Mouse (Mus musculus) midbrain, embryonic 10.5 days (tissue): ENCODE data around the gene Cdkn1a. TPM values are rescaled to one million over a fixed set of nuclear protein-coding genes. Genes with fewer than 3 reads are reported as not detected.

Source experiments
- DNase-seq: peaks from one replicate; pipeline ENCODE4 v3.0.0-alpha.2; 2017; ENCODE audit warnings: low spot score
- H3K27ac ChIP-seq: fragments of 300-500 bp; sonication (generic); replicated peaks from 2 replicates; pipeline ENCODE4 v1.5.1; 2016; ENCODE audit warnings: mild to moderate bottlenecking
- H3K27me3 ChIP-seq: fragments of 300-500 bp; sonication (generic); 2 replicates; pipeline ENCODE4 v1.6.1; 2016; ENCODE audit warnings: low read depth, mild to moderate bottlenecking; ENCODE audit not compliant: poor library complexity, severe bottlenecking
- H3K36me3 ChIP-seq: fragments of 300-500 bp; sonication (generic); 2 replicates; pipeline ENCODE4 v1.6.1; 2016; ENCODE audit warnings: mild to moderate bottlenecking, moderate library complexity
- H3K4me1 ChIP-seq: fragments of 300-500 bp; sonication (generic); 2 replicates; pipeline ENCODE4 v1.6.1; 2016
- H3K4me3 ChIP-seq: fragments of 300-500 bp; sonication (generic); 2 replicates; pipeline ENCODE4 v1.5.1; 2016; ENCODE audit warnings: mild to moderate bottlenecking, moderate library complexity
- H3K9me3 ChIP-seq: fragments of 300-500 bp; sonication (generic); replicated peaks from 2 replicates; pipeline ENCODE4 v1.6.1; 2016; ENCODE audit warnings: mild to moderate bottlenecking
- WGBS: fragments of 180-500 bp; shearing (Covaris S2); methylation state at CpG from one replicate; pipeline ENCODE4 v1.1.7; 2016; 5-methylcytosine and 5-hydroxymethylcytosine counted together
- polyA plus RNA-seq: library from polyadenylated mRNA; unstranded; fragments of >200 nt; fragmentation: Nextera tagmentation; extraction: Ambion mirVana; gene quantifications from 2 replicates; pipeline ENCODE4 v1.2.1, GENCODE M21; 2016

Cdkn1a gene
- polyA plus RNA-seq, 1 experiment from 2014 or later, result 19.1 TPM

DNA sequence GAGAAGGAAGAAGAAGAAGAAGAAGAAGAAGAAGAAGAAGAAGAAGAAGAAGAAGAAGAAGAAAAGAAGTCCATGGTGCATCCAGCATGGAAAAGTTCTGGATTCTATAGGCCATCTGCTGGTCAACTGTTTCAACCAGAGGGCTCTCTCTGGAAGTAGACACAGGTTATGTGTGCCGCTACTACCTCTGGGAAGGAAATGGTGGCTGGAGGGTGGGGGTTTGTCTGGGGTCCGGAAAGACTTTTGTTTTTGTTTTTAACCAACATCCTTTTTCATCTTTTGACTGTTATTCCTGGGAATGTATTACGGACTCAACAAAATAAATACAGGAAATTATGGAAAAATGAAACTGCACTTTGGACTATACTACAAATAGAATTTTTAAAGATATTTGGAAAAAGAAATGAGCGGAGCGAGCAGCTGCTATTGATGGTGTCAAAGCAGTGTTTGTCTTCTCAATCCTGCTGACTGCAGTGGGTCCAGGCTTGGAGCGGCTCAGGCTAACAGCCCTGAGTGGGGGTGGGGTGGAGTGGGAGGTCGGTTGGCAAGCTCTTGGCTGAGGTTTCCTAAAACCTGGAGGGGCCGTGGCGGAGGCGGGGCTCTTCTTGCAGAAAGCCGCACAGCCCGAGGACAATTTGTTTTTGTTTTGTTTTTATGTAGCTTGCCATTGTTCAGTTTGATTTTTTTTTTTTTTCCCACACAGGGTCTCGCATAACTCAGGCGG, 12.8 kb upstream of the Cdkn1a start:
- peak overlapping the region; percentile 65 for H3K27ac ChIP-seq
- WGBS, result 24% methylated on average over 14 of the region's 14 CpGs
- peak overlapping the region; percentile 38; the same call in 1 of the 2 replicates for H3K4me3 ChIP-seq
- H3K36me3 ChIP-seq, result no peaks in the 10 kb centered on the region
- peaks cover 47% of the 10 kb centered on the region for H3K4me1 ChIP-seq
- H3K9me3 ChIP-seq, result no peaks in the 10 kb centered on the region
- peaks cover 40% of the 10 kb centered on the region for H3K27me3 ChIP-seq
- peak; percentile 48 for DNase-seq

DNA sequence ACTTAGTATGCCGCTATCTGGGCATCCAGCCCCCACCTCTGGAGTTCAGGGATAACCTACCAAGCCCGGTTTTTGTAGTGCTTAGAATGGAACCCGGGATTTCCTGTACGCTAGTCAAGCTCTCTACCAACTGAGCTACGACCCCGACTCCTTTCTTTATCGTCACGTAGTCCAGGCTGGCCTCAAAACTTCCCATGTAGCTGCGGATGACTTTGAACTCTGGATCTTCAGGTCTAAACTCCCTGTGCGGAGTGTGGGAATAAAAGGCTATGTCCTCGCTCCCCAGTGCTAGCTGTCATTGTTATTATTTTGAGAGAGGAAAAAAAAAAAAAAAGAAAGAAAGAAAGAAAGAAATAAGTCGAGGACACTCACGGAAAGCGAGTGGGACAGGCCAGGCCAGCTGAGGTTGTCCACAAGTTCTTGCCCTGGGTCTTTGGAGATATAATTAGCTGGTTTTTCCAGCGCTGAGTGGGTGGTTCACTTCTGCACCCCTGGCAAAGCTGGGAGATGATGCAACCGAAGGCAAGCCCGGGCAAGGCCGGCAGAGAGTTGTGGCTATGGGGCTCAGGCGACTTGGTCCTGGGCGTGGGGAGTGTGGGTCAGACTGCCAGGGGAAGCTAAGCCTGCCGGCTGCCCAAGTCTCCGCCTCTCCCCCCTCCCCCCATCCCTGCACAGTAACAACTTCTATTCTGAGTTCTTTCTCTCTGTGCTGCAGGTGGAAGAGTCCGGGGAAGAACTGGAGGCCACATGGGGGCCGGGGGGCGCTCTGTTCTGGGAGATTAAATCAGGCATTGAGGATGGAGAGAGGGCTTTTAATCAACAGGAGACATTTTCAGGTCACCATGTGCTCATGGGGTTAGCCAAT, 12.0 kb upstream of the Cdkn1a start:
- Histone ChIP-seq H3K4me1 (peaks cover 40% of the 10 kb centered on the region), H3K4me3 (peak overlapping the region; percentile 38), H3K36me3 (no peaks in the 10 kb centered on the region), H3K27me3 (peaks cover 45% of the 10 kb centered on the region), H3K27ac (peak overlapping the region; percentile 65), H3K9me3 (0 out of 2 replicates have a peak, but pooled peaks cover 3% of the 10 kb centered on the region)
- peak; percentile 44 for DNase-seq
- WGBS, result 4% methylated on average over 25 of the region's 25 CpGs

DNA sequence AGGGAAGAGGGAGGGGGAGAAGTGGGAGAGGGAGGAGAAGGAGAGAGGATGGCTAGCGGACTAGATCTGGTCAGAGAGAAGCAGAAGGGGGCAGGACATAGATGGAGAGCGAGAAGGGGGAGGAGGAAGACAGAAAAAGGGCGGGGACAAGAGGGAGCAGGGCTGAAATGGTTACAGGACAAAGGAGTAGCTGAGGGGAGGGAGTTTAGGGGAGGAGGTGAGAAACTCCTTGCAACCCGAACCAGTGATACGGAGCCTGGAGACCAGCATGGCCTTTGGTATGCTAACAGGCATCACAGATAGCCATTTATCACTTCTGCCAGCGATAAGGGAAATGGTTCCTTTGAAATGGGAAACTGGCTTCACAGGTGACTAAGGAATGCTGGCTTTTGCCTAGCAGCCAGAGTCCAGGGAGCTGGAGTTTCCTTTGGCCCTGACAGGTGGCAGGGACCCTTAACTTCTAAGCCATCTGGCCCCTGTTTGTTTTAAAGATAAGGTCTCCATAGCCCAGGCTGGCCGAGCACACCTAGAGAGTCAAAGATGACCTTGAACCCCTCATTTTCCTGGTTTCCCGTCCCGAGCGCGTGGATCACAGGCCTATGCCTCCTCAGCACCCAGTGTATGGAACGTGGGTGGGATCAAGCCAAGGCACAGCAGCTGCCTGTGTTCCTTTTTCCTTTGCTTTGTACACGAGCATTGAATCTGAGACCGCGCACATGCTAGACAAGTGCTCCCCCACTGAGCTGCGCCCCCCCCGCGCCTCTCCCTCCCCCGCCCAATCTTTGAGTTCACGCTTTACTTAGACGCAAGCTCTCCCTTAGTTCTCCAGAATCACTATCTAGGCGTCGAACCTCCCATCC, 9.8 kb upstream of the Cdkn1a start:
- peak overlapping the region; percentile 25 for H3K4me3 ChIP-seq
- 0 out of 2 replicates have a peak, but pooled peaks cover 4% of the 10 kb centered on the region for H3K9me3 ChIP-seq
- H3K4me1 ChIP-seq, result peaks cover 36% of the 10 kb centered on the region
- 3% methylated on average over 23 of the region's 23 CpGs for WGBS
- peaks cover 47% of the 10 kb centered on the region for H3K27me3 ChIP-seq
- DNase-seq, result no peak
- peak overlapping the region; percentile 43; the same call in 1 of the 2 replicates for H3K27ac ChIP-seq
- no peaks in the 10 kb centered on the region for H3K36me3 ChIP-seq

DNA sequence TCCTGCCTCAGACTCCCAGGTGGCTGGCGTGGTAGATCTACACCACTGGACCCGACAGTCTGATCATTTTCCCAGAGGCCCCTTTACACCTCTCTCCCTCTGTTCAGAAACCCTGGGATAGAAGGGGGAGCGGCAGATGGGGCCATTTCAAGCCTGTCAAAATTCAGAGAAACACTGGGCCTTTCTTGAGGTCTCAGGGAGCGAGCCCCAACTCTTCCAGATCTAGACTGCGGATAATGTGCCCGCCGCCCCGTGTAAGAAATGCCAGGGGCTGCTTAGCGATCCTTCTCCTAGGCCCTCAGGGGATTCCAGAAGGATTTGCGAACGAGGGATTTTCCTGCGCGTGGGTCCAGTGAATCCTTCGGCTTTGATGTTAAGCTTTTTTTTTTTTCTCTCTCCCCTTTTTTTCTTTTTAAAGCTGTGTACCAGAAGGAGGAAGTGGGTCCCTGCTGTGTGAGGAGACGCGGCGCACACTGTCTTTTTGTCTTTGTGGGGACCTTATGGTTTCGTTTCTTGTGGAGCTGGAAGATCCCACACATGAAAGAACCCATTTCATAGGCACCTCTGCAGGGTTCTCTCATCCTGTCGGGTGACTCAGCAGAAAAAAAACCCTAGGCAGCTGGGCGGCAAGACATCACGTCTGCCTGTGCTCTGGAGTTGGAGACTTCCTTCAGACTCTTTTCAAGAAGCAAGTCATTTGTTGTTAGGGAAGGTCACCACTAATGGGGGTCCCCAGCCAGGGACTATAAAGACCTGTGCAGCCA, 9.0 kb upstream of the Cdkn1a start:
- Histone ChIP-seq H3K9me3 (0 out of 2 replicates have a peak, but pooled peaks cover 4% of the 10 kb centered on the region), H3K27ac (peak overlapping the region; percentile 28; the same call in 1 of the 2 replicates), H3K4me1 (peaks cover 36% of the 10 kb centered on the region), H3K27me3 (peaks cover 47% of the 10 kb centered on the region), H3K36me3 (no peaks in the 10 kb centered on the region), H3K4me3 (peak overlapping the region; percentile 25)
- peak; percentile 36 for DNase-seq
- 4% methylated on average over 21 of the region's 21 CpGs for WGBS

DNA sequence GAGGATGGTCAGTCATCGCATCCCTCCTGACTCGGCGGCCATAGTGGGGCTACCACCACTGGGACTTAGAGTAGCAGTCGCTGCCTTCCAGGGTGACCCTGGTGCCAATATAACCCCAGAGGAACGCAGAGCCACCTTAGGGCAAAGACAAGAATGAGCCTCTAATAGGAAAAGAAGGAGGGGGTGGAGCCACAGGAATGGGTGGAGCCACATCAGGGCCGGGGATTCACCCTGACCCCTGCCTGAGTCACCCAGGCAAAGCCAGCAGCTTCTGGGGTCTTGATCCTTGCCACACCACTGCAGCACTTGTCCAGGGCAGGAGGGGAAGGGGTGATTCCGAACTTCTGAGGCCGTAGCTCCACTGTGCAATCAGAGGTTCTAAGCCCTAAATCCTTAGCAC, 7.2 kb upstream of the Cdkn1a start:
- H3K27me3 ChIP-seq, result peaks cover 47% of the 10 kb centered on the region
- no peak overlapping the region for H3K27ac ChIP-seq
- no peak overlapping the region for H3K4me3 ChIP-seq
- 0 out of 2 replicates have a peak, but pooled peaks cover 4% of the 10 kb centered on the region for H3K9me3 ChIP-seq
- no peaks in the 10 kb centered on the region for H3K36me3 ChIP-seq
- WGBS, result 92% methylated on average over 8 of the region's 8 CpGs
- peaks cover 27% of the 10 kb centered on the region for H3K4me1 ChIP-seq
- DNase-seq, result no peak

DNA sequence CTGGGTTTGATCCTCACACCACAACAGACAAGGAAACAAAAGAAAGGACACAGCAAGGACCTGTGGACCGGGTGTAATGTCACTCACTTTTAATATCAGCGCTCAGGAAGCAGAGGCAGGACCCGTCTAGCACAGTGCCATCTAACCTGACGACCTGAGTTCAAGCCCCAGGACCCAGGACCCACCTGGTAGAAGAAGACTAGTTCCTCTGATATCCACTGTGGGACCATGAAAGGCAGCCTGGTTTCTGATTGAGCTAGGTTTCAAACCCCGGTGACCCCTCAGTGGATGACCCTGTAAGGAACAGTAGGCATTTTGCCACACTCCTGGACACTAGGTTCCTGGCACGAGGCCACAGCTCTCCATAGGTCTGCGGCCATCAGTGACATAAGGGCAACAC, 6.1 kb upstream of the Cdkn1a start:
- H3K36me3 ChIP-seq, result no peaks in the 10 kb centered on the region
- H3K27me3 ChIP-seq, result peaks cover 37% of the 10 kb centered on the region
- 93% methylated on average over 7 of the region's 7 CpGs for WGBS
- no peak overlapping the region for H3K4me3 ChIP-seq
- H3K9me3 ChIP-seq, result 0 out of 2 replicates have a peak, but pooled peaks cover 4% of the 10 kb centered on the region
- H3K4me1 ChIP-seq, result peaks cover 20% of the 10 kb centered on the region
- DNase-seq, result no peak
- H3K27ac ChIP-seq, result no peak overlapping the region

DNA sequence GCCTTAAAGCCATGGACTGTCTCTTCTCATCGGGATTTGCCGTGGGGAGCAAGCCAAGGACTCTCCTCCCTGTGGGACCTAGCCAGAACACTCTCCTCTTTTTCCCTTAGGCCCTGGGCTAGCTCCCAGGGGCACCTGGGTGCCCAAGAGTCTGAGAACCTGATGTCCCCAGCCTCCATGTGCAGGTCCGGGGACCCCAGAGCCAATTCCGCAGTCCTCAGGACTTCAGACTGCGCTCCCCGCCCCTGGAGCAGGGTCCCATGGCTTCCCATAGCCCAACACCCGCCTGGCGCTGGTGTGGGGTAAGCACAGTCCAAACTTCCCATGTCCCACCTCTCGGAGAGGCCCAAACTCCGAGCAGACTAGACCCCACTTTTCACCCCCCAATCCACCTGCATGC, 5.5 kb upstream of the Cdkn1a start:
- peaks cover 32% of the 10 kb centered on the region for H3K27me3 ChIP-seq
- H3K9me3 ChIP-seq, result 0 out of 2 replicates have a peak, but pooled peaks cover 4% of the 10 kb centered on the region
- peaks cover 20% of the 10 kb centered on the region for H3K4me1 ChIP-seq
- H3K27ac ChIP-seq, result no peak overlapping the region
- H3K4me3 ChIP-seq, result no peak overlapping the region
- 82% methylated on average over 10 of the region's 10 CpGs for WGBS
- DNase-seq, result no peak
- no peaks in the 10 kb centered on the region for H3K36me3 ChIP-seq

DNA sequence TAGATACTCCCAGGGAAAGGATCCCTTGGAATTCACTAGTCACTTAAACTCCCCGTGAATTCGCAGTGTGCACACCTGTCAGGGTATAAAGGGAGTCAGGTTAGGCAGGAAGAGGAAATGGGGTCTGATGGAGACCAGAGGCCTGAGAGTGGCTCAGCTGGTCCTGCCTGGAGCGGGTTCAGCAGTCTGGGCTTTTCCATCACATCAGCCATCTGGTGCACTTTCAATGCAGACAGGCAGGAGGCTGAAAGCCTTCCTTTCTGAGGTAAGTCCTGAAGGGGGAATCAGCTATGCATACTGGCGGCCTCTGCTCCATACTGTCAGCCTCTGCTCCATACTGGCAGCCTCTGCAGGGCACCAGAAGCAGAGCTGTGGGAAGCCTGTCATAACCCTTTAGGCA, 3.9 kb upstream of the Cdkn1a start:
- H3K27ac ChIP-seq, result no peak overlapping the region
- 77% methylated on average over 4 of the region's 4 CpGs for WGBS

DNA sequence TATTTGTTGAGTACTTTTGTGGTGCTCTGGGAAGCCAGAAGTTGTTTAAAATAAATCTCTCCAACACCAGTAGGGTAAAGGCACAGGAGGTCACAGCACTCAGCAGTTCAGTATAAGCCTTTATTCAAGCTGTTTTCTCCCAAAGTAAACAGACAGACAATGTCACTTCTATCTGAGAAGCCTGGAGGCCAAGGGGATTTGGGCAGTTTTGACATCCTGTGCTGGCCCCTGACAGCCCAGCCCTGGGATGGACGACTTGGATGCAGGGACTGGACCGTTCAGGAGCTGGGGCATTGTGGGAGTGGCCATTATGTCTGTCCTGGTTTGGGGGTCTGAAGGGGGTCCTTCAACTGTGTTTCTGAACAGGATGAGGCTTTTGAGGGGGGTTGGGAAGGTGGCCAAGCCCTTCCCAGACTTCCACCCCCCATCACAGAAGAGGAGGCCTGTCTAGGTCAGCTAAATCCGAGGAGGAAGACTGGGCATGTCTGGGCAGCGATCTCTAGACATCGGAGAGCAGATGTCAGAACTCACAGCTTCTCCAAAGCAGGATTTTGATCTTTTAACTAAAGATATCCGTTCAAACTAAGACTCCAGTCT, 670 bp downstream of the Cdkn1a start:
- DNase-seq, result no peak
- WGBS, result 46% methylated on average over 6 of the region's 6 CpGs
- peaks cover 58% of the 10 kb centered on the region for H3K27me3 ChIP-seq
- no peak overlapping the region for H3K4me3 ChIP-seq
- peaks cover 33% of the 10 kb centered on the region for H3K4me1 ChIP-seq
- H3K36me3 ChIP-seq, result no peaks in the 10 kb centered on the region
- H3K9me3 ChIP-seq, result no peaks in the 10 kb centered on the region
- no peak overlapping the region for H3K27ac ChIP-seq

More for the DNA sequence above, 3.9 kb upstream of the Cdkn1a start:
- Histone ChIP-seq H3K4me1 (peaks cover 9% of the 10 kb centered on the region), H3K27me3 (peaks cover 29% of the 10 kb centered on the region), H3K4me3 (no peak overlapping the region), H3K36me3 (no peaks in the 10 kb centered on the region), H3K9me3 (0 out of 2 replicates have a peak, but pooled peaks cover 4% of the 10 kb centered on the region)
- no peak for DNase-seq

DNA sequence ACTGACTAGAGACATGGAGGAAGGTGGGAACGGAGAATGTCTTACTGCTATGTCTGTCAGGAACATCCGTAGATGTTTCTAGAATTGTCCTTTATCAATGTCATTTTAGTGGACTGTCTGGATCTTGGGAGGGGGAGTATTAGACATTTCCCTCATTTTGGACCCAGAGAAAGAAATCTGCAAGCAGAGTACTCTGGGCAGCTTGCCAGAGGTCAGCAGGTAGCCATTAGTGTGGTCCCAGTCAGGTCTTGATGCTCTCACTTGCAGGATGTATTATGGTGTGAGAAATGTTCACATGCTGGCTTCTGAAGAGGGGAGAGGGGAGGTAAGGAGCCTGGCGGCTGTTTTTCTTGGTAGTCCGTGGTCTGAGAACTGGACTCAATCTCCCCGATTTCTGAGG, 1.7 kb downstream of the Cdkn1a start:
- H3K27me3 ChIP-seq, result peaks cover 64% of the 10 kb centered on the region
- WGBS, result 70% methylated on average over 5 of the region's 5 CpGs
- no peak overlapping the region for H3K27ac ChIP-seq
- no peaks in the 10 kb centered on the region for H3K9me3 ChIP-seq
- no peak overlapping the region for H3K4me3 ChIP-seq
- DNase-seq, result no peak
- H3K4me1 ChIP-seq, result peaks cover 33% of the 10 kb centered on the region
- no peaks in the 10 kb centered on the region for H3K36me3 ChIP-seq
